Mouse (Mus musculus): Measurements from ENCODE around the gene Tas2r104.

DNA sequence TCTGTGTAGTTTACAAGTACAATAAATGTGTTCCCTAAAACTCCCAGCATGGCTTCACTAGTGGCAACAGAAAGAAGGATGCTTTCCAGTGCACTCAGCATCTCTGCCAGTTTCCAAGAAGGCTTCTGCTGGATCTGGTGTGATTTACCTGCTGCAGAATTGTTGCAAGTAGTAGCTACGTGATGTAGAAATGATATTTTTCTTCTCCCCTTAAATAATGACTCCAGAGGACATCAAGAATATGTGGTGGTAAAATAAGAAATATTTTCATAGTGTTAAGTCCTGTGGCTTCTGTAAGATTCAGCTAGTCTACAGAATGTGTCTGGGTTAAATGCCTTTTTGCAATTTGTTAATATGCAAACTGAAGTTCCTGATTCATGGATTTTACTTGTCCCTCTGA lies at the start of gene Tas2r104:
- TF ChIP-seq CTCF (IDR thresholded peaks at IDR 0.05; ENCODE audit: low read depth, low read length) (no peak), POLR2A (IDR thresholded peaks at IDR 0.05; ENCODE audit: insufficient read depth, low read length) (no peak)
